9 mouse cellular contexts compared by ENCODE assay signal in the genomic region with DNA sequence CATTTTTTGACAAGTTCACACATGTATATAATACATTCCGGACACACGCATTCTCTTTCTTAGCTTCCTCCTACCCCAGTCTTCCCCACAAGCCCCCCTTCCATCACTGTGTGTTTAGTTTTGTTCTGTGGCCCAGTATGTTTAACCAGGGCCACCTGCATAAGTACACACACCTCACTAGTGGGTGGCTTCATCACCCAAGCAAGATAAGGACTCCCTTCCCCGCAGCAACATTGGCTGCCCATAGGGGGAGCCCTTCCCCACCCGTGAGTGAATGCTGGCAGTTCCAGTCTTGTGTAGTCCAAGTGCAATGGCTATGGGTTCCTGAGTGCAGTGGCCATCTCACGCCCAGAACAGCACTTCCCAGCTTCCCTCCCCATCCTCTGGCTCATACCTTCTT. TPM values are rescaled to one million over a fixed set of nuclear protein-coding genes. Genes with fewer than 3 reads are reported as not detected.
DNase-seq lines count a peak whose midpoint lies in the region; ATAC-seq and TF ChIP-seq lines count a peak whose summit lies in the region.
"Had no signal": no experiment of that assay in that cellular context is flagged by ENCODE, and none has a peak within 500 bp of the region (broad histone marks: within the 10 kb centered on the region; RNA-seq: fewer than 3 reads in every experiment).

No protein-coding gene starts in this region.

- DNase-seq in cerebellum, adult 18-20 months, result peak; percentile 58 to 60
- peak; percentile 74 for DNase-seq in 416B (ENCODE audit: low read depth)
- peak; percentile 70 for DNase-seq in kidney, postnatal 0 days (ENCODE audit: low spot score)
- peak; percentile 69 for DNase-seq in thymus, adult 2 months

- TF ChIP-seq POLR2A in bone marrow, adult 2 months (IDR thresholded peaks at IDR 0.05; ENCODE audit: borderline replicate concordance, control insufficient read depth, low read depth, low read length), result no peak
- TF ChIP-seq POLR2A in thymus, adult 2 months (IDR thresholded peaks at IDR 0.05; ENCODE audit: control insufficient read depth, extremely low read depth, insufficient read depth, low read length, poor library complexity), result no peak

- no peak overlapping the region for H3K27ac ChIP-seq in bone marrow, adult 2 months (ENCODE audit: control insufficient read depth, insufficient read depth, low read depth, low read length, poor library complexity)
- no peak overlapping the region; the same call in 1 of the 2 replicates for H3K27ac ChIP-seq in kidney, postnatal 0 days
- H3K27ac ChIP-seq in thymus, adult 2 months (ENCODE audit: control insufficient read depth, insufficient read depth, low read length), result no peak overlapping the region
- H3K27ac ChIP-seq: limb, embryonic 13.5 days had no signal

- H3K36me3 ChIP-seq in kidney, postnatal 0 days (ENCODE audit: insufficient read depth, low read length), result no peaks in the 10 kb centered on the region
- no peaks in the 10 kb centered on the region for H3K36me3 ChIP-seq in thymus, adult 2 months (ENCODE audit: control insufficient read depth, insufficient read depth, low read length)
- H3K36me3 ChIP-seq: limb, embryonic 13.5 days had no signal

- H3K9me3 ChIP-seq in kidney, postnatal 0 days (replicated peaks; ENCODE audit: low read length), result no peaks in the 10 kb centered on the region
- H3K9me3 ChIP-seq: limb, embryonic 13.5 days had no signal

- no peaks in the 10 kb centered on the region for H3K4me1 ChIP-seq in bone marrow, adult 2 months (ENCODE audit: control insufficient read depth, insufficient read depth, low read length)
- H3K4me1 ChIP-seq in kidney, postnatal 0 days (replicated peaks; ENCODE audit: insufficient read depth, low read length), result no peaks in the 10 kb centered on the region
- H3K4me1 ChIP-seq in thymus, adult 2 months (replicated peaks; ENCODE audit: control insufficient read depth, insufficient read depth, low read length), result peaks cover 4% of the 10 kb centered on the region; the same call in 1 of the 2 replicates

- no peak for ATAC-seq in cerebellum, adult (ENCODE audit: insufficient number of reproducible peaks, low FRiP score, low TSS enrichment)
- ATAC-seq in erythroid progenitor cell, adult 5-6 weeks (replicated peaks; ENCODE audit: low FRiP score, poor library complexity, severe bottlenecking), result peak; percentile 86
- peak; percentile 23; the same call in 1 of the 2 replicates for ATAC-seq in kidney, postnatal 0 days (replicated peaks; ENCODE audit: low FRiP score, low read depth)
- peak; percentile 98 for ATAC-seq in megakaryocyte progenitor cell, adult 5-6 weeks (replicated peaks; ENCODE audit: poor library complexity)

- peak; percentile 92 for TF ChIP-seq CTCF in bone marrow, adult 2 months (IDR thresholded peaks at IDR 0.05; ENCODE audit: control insufficient read depth, insufficient read depth, low read length)
- peak; percentile 77 for TF ChIP-seq CTCF in kidney, postnatal 0 days (IDR thresholded peaks at IDR 0.05; ENCODE audit: low read depth)
- TF ChIP-seq CTCF in thymus, adult 2 months (IDR thresholded peaks at IDR 0.05; ENCODE audit: borderline replicate concordance, control insufficient read depth, extremely low read depth, insufficient read depth, low read length, poor library complexity), result peak; percentile 89

- 47% methylated on average over 5 of the region's 5 CpGs for WGBS in bone marrow, adult 2 months
- WGBS in kidney, postnatal 0 days, result 59% methylated on average over 5 of the region's 5 CpGs
- 50% methylated on average over 5 of the region's 5 CpGs for WGBS in thymus, adult 2 months

- H3K4me3 ChIP-seq in bone marrow, adult 2 months (replicated peaks; ENCODE audit: control insufficient read depth, low read depth, low read length), result no peak overlapping the region
- H3K4me3 ChIP-seq in kidney, postnatal 0 days (replicated peaks; ENCODE audit: low read depth, low read length), result no peak overlapping the region
- H3K4me3 ChIP-seq in thymus, adult 2 months (ENCODE audit: control insufficient read depth, insufficient read depth, low read length), result no peak overlapping the region
- H3K4me3 ChIP-seq: limb, embryonic 13.5 days had no signal

- peak overlapping the region; percentile 25; the same call in 1 of the 2 replicates for H3K4me2 ChIP-seq in kidney, postnatal 0 days (ENCODE audit: low read length)
- H3K4me2 ChIP-seq: limb, embryonic 13.5 days had no signal

- H3K27me3 ChIP-seq in kidney, postnatal 0 days (ENCODE audit: insufficient read depth, low read length), result no peaks in the 10 kb centered on the region
- no peaks in the 10 kb centered on the region for H3K27me3 ChIP-seq in thymus, adult 2 months (ENCODE audit: control insufficient read depth, insufficient read depth, low read length)

- no peak overlapping the region for H3K9ac ChIP-seq in kidney, postnatal 0 days (ENCODE audit: low read depth, low read length)
- H3K9ac ChIP-seq: limb, embryonic 13.5 days had no signal

RNA-seq across cellular contexts. Expression of gene Gucy2e, which starts 21.5 kb away (rescaled TPM):
- not detected in 2 replicates for polyA plus RNA-seq in bone marrow, adult 2 months (2011; ENCODE audit: insufficient read depth, insufficient read length, low replicate concordance, missing spikeins)
- total RNA-seq in erythroid progenitor cell, adult 5-6 weeks (2015; ENCODE audit: low replicate concordance), result 0.36 TPM in 1 of 2 replicates, not detected in the other
- not detected in 2 replicates for total RNA-seq in erythroid progenitor cell, adult 5-6 weeks (2017; ENCODE audit: low replicate concordance)
- polyA plus RNA-seq in kidney, postnatal 0 days (2015; fragmentation: Nextera tagmentation; extraction: Ambion mirVana), result 0.13 and 0.24 TPM in 2 replicates
- 0.10 TPM in 1 of 2 replicates, not detected in the other for total RNA-seq in megakaryocyte progenitor cell, adult 5-6 weeks (2015)
- total RNA-seq in megakaryocyte progenitor cell, adult 5-6 weeks (2017), result 0.03 TPM in 1 of 2 replicates, not detected in the other
- polyA plus RNA-seq in thymus, adult 2 months (2012; rRNA removed), result 0.26 and 0.40 TPM in 2 replicates
